Mouse (Mus musculus) forebrain, embryonic 11.5 days (tissue): ENCODE measurements at regions not wholly inside any gene's neighbourhood (a gene's known extent, or its start where the extent isn't known, plus 50 kb on each side); places are given as distances from the start of the nearest gene placed in this dataset.
A peak's percentile ranks its signal among the peaks of the same experiment; 100 is the strongest.

Source experiments
- ATAC-seq: fragments of 200-750 bp; cut with Nextera tagmentation; replicated peaks from 2 replicates; pipeline ENCODE4 v1.8.0; 2017; ENCODE audit warnings: moderate TSS enrichment; ENCODE audit not compliant: low FRiP score
- DNase-seq: peaks from one replicate; pipeline ENCODE4 v3.0.0-alpha.2; 2017; ENCODE audit warnings: low spot score
- H3K27ac ChIP-seq: fragments of 300-500 bp; sonication (generic); 2 replicates; pipeline ENCODE4 v1.5.1; 2014; ENCODE audit warnings: low read depth, low read length
- H3K27me3 ChIP-seq: fragments of 300-500 bp; sonication (generic); 2 replicates; pipeline ENCODE4 v1.6.1; 2014; ENCODE audit warnings: mild to moderate bottlenecking, low read length, mixed read lengths; ENCODE audit not compliant: control insufficient read depth, insufficient read depth
- H3K36me3 ChIP-seq: fragments of 300-500 bp; sonication (generic); 2 replicates; pipeline ENCODE4 v1.6.1; 2014; ENCODE audit warnings: mild to moderate bottlenecking, low read length, moderate library complexity, mixed read lengths; ENCODE audit not compliant: control insufficient read depth, insufficient read depth
- H3K4me1 ChIP-seq: fragments of 300-500 bp; sonication (generic); replicated peaks from 2 replicates; pipeline ENCODE4 v1.6.1; 2014; ENCODE audit warnings: low read length, mixed read lengths; ENCODE audit not compliant: control insufficient read depth, insufficient read depth
- H3K4me2 ChIP-seq: fragments of 300-500 bp; sonication (generic); 2 replicates; pipeline ENCODE4 v1.6.1; 2014; ENCODE audit warnings: low read depth, mild to moderate bottlenecking, low read length, moderate library complexity, mixed read lengths; ENCODE audit not compliant: severe bottlenecking
- H3K4me3 ChIP-seq: fragments of 300-500 bp; sonication (generic); 2 replicates; pipeline ENCODE4 v1.5.1; 2014; ENCODE audit warnings: low read depth, low read length
- H3K9ac ChIP-seq: fragments of 300-500 bp; sonication (generic); 2 replicates; pipeline ENCODE4 v1.6.1; 2014; ENCODE audit warnings: low read length
- H3K9me3 ChIP-seq: fragments of 300-500 bp; sonication (generic); 2 replicates; pipeline ENCODE4 v1.6.1; 2016; ENCODE audit warnings: low read length, mixed read lengths; ENCODE audit not compliant: control insufficient read depth
- WGBS: fragments of 180-500 bp; shearing (Covaris S2); extraction: QIAGEN DNeasy Blood & Tissue Kit; methylation state at CpG from one replicate; pipeline ENCODE4 v1.1.7; 2014; 5-methylcytosine and 5-hydroxymethylcytosine counted together

GRCm38 (mm10) chr12:104591571-104591970 is 118.4 kb upstream of the Gsc start:
- peaks cover 11% of the 10 kb centered on the region; the same call in 1 of the 2 replicates for H3K4me1 ChIP-seq
- WGBS: 89% methylated on average over 7 of the region's 7 CpGs

GRCm38 (mm10) chr12:104590291-104590690 is 117.2 kb upstream of the Gsc start:
- Histone ChIP-seq H3K27me3 (no peaks in the 10 kb centered on the region; the same call in 1 of the 2 replicates), H3K4me3 (no peak overlapping the region), H3K27ac (no peak overlapping the region), H3K9me3 (no peaks in the 10 kb centered on the region), H3K4me1 (peaks cover 11% of the 10 kb centered on the region; the same call in 1 of the 2 replicates), H3K9ac (no peak overlapping the region), H3K36me3 (no peaks in the 10 kb centered on the region), H3K4me2 (no peak overlapping the region)
- DNase-seq (no peak), ATAC-seq (no peak)
- 88% methylated on average over 8 of the region's 8 CpGs for WGBS

More at GRCm38 (mm10) chr12:104591571-104591970, 118.4 kb upstream of the Gsc start:
- Histone ChIP-seq H3K9ac (no peak overlapping the region), H3K27ac (no peak overlapping the region), H3K4me2 (no peak overlapping the region), H3K36me3 (no peaks in the 10 kb centered on the region), H3K4me3 (no peak overlapping the region), H3K9me3 (no peaks in the 10 kb centered on the region), H3K27me3 (no peaks in the 10 kb centered on the region; the same call in 1 of the 2 replicates)
- DNase-seq (no peak), ATAC-seq (no peak)

- H3K4me3 ChIP-seq: no peak overlapping the region
- H3K9ac ChIP-seq: no peak overlapping the region
- ATAC-seq: no peak
- peak overlapping the region; percentile 12; the same call in 1 of the 2 replicates for H3K4me2 ChIP-seq
- H3K36me3 ChIP-seq: no peaks in the 10 kb centered on the region
- no peak overlapping the region for H3K27ac ChIP-seq
- WGBS: 62% methylated on average over 9 of the region's 9 CpGs
- DNase-seq: no peak
- H3K27me3 ChIP-seq: no peaks in the 10 kb centered on the region; the same call in 1 of the 2 replicates
- no peaks in the 10 kb centered on the region for H3K9me3 ChIP-seq
- no peaks in the 10 kb centered on the region; the same call in 1 of the 2 replicates for H3K4me1 ChIP-seq
Observed at GRCm38 (mm10) chr12:104584408-104584807, 111.3 kb upstream of the Gsc start.

- no peak overlapping the region for H3K27ac ChIP-seq
Observed at GRCm38 (mm10) chr12:104580796-104581195, 107.7 kb upstream of the Gsc start.

GRCm38 (mm10) chr12:104567622-104568021 is 94.5 kb upstream of the Gsc start:
- no peak overlapping the region for H3K4me2 ChIP-seq
- no peaks in the 10 kb centered on the region for H3K9me3 ChIP-seq
- DNase-seq (no peak), ATAC-seq (no peak)
- no peak overlapping the region for H3K4me3 ChIP-seq
- no peaks in the 10 kb centered on the region for H3K36me3 ChIP-seq
- H3K4me1 ChIP-seq: no peaks in the 10 kb centered on the region
- no peaks in the 10 kb centered on the region for H3K27me3 ChIP-seq
- no peak overlapping the region for H3K27ac ChIP-seq
- WGBS: 84% methylated on average over 17 of the region's 17 CpGs
- H3K9ac ChIP-seq: no peak overlapping the region

More at GRCm38 (mm10) chr12:104580796-104581195, 107.7 kb upstream of the Gsc start:
- H3K4me1 ChIP-seq: no peaks in the 10 kb centered on the region; the same call in 1 of the 2 replicates
- DNase-seq (no peak), ATAC-seq (no peak)
- no peak overlapping the region for H3K4me3 ChIP-seq
- H3K36me3 ChIP-seq: no peaks in the 10 kb centered on the region
- no peak overlapping the region for H3K9ac ChIP-seq
- H3K4me2 ChIP-seq: no peak overlapping the region
- no peaks in the 10 kb centered on the region for H3K9me3 ChIP-seq
- H3K27me3 ChIP-seq: no peaks in the 10 kb centered on the region
- 66% methylated on average over 7 of the region's 7 CpGs for WGBS

- Histone ChIP-seq H3K27me3 (no peaks in the 10 kb centered on the region), H3K4me2 (no peak overlapping the region), H3K4me3 (no peak overlapping the region), H3K27ac (no peak overlapping the region), H3K4me1 (no peaks in the 10 kb centered on the region), H3K9me3 (no peaks in the 10 kb centered on the region), H3K9ac (no peak overlapping the region), H3K36me3 (no peaks in the 10 kb centered on the region)
- ATAC-seq (no peak), DNase-seq (no peak)
- 90% methylated on average over 5 of the region's 5 CpGs for WGBS
Observed at GRCm38 (mm10) chr12:104562961-104563360, 89.8 kb upstream of the Gsc start.

GRCm38 (mm10) chr12:104560934-104561565 is 87.9 kb upstream of the Gsc start:
- ATAC-seq: no peak
- WGBS: 75% methylated on average over 14 of the region's 14 CpGs

GRCm38 (mm10) chr12:104557761-104558160 is 84.6 kb upstream of the Gsc start:
- no peak for DNase-seq
- Histone ChIP-seq H3K36me3 (no peaks in the 10 kb centered on the region), H3K4me3 (no peak overlapping the region), H3K4me1 (peaks cover 6% of the 10 kb centered on the region; the same call in 1 of the 2 replicates), H3K27ac (no peak overlapping the region), H3K27me3 (no peaks in the 10 kb centered on the region), H3K4me2 (no peak overlapping the region), H3K9ac (no peak overlapping the region), H3K9me3 (no peaks in the 10 kb centered on the region)
- ATAC-seq: no peak
- 78% methylated on average over 4 of the region's 4 CpGs for WGBS

More at GRCm38 (mm10) chr12:104560934-104561565, 87.9 kb upstream of the Gsc start:
- Histone ChIP-seq H3K27me3 (no peaks in the 10 kb centered on the region), H3K36me3 (no peaks in the 10 kb centered on the region), H3K4me2 (no peak overlapping the region), H3K4me1 (no peaks in the 10 kb centered on the region), H3K27ac (no peak overlapping the region), H3K4me3 (no peak overlapping the region), H3K9me3 (no peaks in the 10 kb centered on the region), H3K9ac (no peak overlapping the region)
- DNase-seq: no peak

- H3K4me3 ChIP-seq: no peak overlapping the region
- no peak overlapping the region for H3K4me2 ChIP-seq
- no peak overlapping the region for H3K27ac ChIP-seq
- H3K27me3 ChIP-seq: no peaks in the 10 kb centered on the region
- H3K4me1 ChIP-seq: peaks cover 6% of the 10 kb centered on the region; the same call in 1 of the 2 replicates
- no peak overlapping the region for H3K9ac ChIP-seq
- 86% methylated on average over 10 of the region's 10 CpGs for WGBS
- DNase-seq: no peak
- H3K9me3 ChIP-seq: no peaks in the 10 kb centered on the region
- no peaks in the 10 kb centered on the region for H3K36me3 ChIP-seq
- ATAC-seq: no peak
Observed at GRCm38 (mm10) chr12:104557307-104557706, 84.2 kb upstream of the Gsc start.
